Mouse (Mus musculus) brain, embryonic 14.5 days (tissue): ENCODE data around the gene Ssmem1.

Source experiments
- CTCF ChIP-seq: fragments of 200-500 bp; IDR thresholded peaks from 2 replicates; pipeline ENCODE4 v1.5.1; 2012; ENCODE audit warnings: inconsistent platforms, mild to moderate bottlenecking, moderate library complexity, borderline replicate concordance; ENCODE audit not compliant: insufficient read depth, insufficient read length; ENCODE audit errors: extremely low read depth
- POLR2A ChIP-seq: fragments of 200-500 bp; IDR thresholded peaks from 2 replicates; pipeline ENCODE4 v1.6.1; 2012; ENCODE audit warnings: mild to moderate bottlenecking, inconsistent platforms, borderline replicate concordance; ENCODE audit not compliant: poor library complexity, insufficient read depth, insufficient read length, severe bottlenecking; ENCODE audit errors: extremely low read depth

- TF ChIP-seq CTCF (no peak), POLR2A (no peak)
Measured at GRCm38 (mm10) chr6:30525456-30526332, 16.0 kb downstream of the Ssmem1 start.
